Mouse (Mus musculus): Measurements from ENCODE around the gene Usp37.
"Not testable (repeated sequence)": the region's sequence is repeated elsewhere in the genome, so short reads cannot be mapped to it uniquely, and the experiment has no call there.

Gene Usp37

DNA sequence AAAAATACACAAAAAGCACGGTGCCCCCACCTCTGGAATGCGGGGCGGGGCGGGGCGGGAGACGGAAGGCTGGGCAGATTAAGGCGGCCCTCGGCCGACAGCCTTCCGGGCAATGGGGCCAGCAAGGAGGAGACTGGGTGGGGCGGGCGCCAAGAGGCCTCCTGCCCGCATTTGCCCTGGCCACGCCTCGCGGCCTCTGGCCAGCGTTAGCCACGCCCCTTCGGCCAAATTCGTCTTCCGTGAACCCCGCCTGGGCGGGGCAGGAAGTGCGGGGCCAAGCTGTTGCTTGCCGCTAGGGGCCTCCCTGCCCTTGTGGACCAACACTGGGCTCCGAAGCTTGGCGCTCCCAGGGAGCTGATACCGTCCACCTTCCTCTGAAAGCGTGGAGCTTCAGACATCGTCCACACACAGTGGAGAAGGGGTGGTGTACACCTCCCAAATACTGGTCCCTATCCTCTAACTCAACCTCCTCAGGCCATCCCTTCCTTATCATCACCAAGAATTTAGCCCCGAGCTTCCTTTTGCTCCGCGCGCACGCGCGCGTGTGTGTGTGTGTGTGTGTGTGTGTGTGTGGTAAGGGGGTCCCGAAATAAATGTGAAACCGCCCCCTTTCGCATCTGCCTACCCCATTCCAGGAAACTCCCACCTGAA is 146.7 kb downstream of the Usp37 start:
- DNase-seq (ENCODE audit: low spot score in 2 of 2) = peak; percentile 81 to 84

DNA sequence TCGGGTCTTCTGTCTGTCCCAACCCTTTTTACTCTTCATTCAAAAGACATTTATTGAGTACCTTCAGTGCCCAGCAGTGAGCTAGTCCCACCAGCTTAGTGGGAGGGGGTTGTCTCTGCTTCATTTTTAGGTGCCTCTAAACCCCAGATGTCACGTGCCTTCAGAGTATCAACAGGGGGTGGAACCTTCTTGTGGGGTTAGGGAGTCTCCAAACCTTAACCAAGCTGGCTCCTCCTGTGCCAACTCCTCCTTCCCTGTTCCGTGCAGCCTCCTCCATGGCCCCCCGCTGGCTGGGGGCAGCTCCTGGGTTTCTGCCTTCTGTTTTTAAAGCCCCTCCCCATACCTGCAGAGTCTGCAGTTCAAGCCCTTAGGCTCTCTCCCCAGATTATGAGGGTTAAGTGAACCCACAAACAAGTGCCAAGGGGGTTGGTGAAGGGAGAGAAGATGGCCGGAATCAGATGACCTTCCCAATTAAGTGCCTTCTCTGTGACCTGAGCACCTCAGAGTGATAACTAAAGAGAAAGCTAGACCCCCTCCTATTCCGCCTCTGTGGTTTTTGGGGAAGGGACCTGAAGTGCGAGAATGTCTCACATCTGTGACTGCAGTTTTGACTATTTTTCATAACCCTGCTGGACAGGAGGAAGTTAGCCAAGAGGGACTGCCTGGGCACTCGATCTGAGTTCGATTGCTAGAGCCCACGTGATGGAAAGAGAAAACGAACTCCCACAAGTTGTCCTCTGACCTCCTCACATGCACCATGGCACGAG is 147.4 kb downstream of the Usp37 start:
- DNase-seq (ENCODE audit: low spot score in 2 of 2) = not testable (repeated sequence)

DNA sequence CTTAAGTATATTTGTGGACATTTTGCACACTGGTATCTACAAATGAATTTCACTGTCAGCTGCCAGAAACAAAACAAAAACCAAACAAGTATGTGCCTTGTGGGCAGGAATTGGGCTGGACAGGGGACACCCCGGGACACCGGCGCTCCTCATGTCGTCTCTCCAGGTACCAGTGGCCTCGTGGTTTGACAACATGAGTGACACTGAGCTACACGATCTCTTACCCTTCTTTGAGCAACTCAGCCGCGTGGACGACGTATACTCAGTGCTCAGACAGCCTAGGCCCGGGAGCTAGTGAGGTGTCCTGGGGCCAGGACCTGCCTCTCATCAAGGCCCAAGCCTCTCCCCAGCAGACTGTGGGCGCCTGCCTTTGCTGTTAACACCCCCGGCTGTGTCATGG is 148.8 kb downstream of the Usp37 start:
- DNase-seq (ENCODE audit: low spot score in 2 of 2) = no peak

DNA sequence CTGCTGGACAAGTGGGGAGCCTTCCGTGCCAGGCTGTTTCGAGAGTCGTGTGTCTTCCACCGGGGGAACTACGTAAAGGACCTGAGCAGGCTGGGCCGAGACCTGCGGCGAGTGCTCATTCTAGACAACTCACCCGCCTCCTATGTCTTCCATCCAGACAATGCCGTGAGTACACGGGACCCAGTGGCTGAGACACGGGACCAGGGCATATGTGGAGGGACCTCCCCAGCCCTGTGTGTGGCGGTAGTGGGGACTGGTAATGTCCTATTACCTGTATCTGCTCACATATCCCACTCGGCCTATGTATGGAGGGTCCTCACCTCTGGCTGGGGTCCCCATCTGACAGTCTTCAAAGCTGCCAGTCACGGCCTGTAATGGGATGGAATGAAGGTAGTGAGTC is 149.2 kb downstream of the Usp37 start:
- no peak for DNase-seq (ENCODE audit: low spot score in 2 of 2)

DNA sequence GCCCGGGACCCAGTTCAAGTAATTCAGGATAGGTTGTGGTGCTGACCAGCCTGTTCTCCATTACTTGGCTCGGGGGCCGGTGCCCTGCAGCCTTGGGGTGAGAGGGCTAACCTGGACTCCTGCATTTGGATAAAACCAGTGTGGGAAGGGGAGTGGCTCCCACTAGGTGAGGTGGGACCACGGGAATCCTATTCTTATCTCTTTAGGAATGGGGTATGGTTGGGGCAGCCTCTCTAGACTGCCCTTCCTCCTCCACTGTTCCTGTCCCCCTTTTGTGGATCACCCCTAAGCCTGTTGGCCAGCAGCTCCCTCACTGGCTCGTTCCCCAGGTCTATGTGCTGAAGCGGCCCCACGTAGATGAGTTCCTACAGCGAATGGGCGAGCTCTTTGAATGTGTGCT is 149.8 kb downstream of the Usp37 start:
- DNase-seq (ENCODE audit: low spot score in 2 of 2) = no peak

DNA sequence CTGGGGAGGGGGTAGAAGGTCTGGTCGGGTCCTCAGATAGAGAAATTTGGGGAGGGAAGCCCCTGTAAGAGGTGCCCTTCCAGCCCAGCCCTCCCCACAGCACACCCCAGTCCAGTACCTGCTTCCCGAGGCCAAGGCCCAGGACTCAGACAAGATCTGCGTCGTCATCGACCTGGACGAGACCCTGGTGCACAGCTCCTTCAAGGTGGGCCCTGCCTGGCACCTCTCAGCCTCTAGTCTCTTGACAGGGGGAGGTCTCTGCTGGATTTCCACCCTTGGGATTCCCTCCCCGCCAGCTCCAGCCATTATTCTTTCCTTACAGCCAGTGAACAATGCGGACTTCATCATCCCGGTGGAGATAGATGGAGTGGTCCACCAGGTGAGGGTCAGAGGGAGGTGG is 150.4 kb downstream of the Usp37 start:
- DNase-seq (ENCODE audit: low spot score in 2 of 2) = no peak

DNA sequence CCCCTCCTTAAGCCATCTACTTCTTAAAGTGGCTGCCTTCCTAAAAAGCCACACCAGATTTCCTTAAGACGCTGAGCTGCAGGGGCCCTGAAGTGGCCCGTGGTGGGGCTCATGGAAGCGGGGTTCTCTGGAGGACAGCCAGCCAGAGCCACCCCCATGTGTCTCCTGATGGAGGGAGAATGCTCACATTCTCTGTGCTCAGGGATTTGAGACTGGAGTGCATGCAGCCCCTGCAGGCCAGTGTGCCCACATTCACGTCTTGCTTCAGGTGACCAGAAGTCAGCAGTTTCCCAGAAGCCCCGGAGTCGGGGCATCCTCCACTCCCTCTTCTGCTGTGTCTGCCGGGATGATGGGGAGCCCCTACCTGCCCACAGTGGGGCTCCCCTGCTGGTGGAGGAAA is 151.1 kb downstream of the Usp37 start:
- no peak for DNase-seq (ENCODE audit: low spot score in 2 of 2)

DNA sequence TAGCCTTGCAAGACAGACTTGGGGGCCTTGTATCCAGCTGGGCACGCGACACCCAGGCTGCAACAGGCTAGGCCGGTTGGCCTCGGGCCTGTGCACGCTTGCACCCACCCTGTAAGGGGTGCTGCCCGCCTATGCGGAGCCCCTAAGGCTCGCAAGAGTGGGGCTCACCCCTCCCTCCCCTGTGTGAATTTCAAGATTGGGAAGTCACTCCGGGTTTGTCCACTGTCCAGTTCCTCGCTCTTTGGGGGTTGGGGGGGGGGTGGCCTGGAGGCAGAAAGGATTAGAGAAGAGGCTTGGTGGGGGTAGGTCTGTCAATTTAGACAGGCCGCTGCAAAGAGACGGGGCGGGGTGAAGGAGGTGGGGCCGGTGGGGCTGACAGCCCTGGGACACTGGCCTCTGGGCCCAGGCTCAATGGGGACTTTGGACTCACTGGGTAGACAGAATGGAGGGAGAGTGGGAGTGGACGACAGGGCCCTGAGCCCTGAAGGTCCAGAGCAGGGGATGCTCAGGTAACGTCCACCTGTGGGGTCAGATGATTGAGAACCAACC is 151.6 kb downstream of the Usp37 start:
- DNase-seq (ENCODE audit: low spot score in 2 of 2) = no peak

DNA sequence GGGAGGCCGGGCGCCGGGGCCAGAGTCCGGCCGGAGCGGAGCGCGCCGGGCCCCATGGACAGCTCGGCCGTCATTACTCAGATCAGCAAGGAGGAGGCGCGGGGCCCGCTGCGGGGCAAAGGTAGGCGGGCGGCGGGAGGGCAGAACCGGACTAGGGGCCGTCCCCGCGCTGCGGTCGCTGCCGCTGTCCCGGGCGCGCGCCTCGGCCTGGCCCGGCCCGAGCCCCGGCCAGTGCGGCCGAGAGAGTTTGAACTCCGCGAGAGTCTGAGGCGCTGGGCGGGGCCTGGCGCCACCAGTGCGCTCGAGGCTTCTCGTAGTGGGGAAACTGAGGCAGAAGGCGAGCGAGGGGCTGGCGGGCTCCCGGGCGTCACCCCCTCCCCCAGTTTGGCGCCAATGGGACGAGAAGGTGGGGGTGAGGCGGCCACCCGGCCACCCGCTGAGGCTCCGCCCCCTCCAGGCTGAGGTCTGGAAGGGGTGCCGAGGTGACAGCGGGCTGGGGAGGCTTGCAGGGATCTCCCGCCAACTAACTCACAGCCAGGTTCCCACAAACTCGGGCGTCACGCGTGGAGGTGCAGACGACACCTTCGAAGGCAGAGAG is 152.1 kb downstream of the Usp37 start:
- DNase-seq (ENCODE audit: low spot score in 2 of 2) = no peak

DNA sequence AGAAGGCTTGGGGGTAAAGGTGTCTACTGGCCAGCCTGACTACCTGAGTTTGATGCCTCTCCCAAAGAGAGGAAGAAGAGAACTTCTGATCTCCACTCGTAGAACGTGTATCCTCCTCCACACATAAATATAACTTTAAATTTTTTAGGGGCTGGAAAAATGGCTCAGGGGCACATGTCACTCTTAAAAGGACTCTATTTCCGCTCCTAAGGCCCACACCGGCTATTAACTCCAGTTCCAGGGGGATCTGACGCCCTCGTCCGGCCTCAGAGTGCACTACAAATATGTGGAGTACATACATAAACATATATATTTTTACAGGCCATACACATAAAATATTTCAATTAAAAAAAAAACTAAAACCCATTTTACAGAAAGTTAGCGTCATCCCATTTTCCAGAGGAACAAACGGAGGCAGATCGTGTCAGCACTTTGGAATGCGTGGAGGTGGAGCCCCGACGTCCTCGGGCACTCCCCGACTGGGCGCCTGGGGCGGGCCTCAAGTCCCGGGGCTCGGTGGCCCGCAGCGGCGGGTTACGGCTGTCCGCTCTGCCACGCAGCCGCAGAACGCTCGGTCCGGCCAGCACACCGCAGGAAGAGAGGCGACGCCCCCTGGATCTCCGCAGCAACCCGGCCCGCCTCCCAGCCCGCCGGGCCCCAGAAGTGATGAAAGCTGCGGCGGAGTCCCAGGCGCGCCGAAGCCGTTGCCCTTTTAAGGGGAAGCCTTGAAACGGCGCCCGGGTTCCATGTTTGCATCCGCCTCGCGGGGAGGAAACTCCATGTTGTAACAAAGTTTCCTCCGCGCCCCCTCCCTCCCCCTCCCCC is 152.9 kb downstream of the Usp37 start, which contains the start of gene Ctdsp1:
TSS of gene Ctdsp1 (plus strand) at position 586 of the 825 bp plus-strand sequence.
- peak; percentile 91 to 92 for DNase-seq (ENCODE audit: low spot score in 2 of 2)

DNA sequence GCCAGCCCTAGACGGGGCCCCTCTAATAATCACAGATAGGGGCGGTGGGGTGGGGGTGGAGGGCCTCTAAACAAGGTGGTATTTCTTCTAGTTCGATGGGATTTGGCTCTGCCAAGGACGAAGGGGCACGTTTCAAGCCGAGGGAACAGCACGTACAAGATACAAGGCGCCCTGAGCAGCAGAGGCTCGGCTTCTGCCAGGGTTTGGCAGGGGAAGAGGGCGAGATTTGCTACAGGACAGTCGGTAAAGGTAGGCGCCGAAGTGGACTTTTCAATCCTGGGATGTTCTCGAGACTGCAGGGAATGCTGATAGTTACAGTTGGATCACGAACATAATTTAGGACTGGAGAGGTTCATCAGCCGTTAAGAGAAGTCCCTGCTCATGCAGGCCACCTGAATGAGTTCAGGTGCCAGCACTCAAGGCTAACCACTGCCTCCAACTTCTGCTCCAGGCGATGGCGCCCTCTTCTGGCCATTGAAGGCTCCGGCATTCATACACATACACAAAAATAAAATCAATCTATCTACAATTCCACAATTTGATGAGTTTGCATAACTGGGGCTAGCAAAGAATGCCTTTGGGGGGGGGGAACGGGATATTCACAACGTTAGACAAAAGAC is 153.7 kb downstream of the Usp37 start:
- DNase-seq (ENCODE audit: low spot score in 2 of 2) = no peak

DNA sequence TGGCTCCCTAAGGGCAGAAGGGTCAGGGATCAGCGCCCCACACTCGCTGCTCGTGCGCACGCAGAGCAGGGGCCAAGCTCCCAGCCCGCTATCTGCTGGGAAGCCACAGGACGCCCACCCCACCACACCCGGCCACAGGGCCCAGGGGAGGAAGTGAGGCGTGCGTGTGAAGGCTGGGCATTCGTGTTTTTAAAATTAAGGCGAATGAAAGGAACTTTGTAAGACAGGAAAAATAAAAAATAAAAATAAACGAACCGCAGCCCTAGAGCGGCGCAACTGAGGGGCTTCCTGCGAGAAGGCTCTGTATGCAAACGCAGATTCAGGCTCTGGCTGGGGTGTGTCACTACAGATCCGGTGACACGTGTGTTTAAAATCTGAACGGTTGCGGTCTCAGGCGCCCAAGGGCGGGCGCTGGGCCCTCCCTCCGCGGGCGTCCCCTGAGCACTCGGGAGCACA is 154.2 kb downstream of the Usp37 start:
- no peak for DNase-seq (ENCODE audit: low spot score in 2 of 2)

DNA sequence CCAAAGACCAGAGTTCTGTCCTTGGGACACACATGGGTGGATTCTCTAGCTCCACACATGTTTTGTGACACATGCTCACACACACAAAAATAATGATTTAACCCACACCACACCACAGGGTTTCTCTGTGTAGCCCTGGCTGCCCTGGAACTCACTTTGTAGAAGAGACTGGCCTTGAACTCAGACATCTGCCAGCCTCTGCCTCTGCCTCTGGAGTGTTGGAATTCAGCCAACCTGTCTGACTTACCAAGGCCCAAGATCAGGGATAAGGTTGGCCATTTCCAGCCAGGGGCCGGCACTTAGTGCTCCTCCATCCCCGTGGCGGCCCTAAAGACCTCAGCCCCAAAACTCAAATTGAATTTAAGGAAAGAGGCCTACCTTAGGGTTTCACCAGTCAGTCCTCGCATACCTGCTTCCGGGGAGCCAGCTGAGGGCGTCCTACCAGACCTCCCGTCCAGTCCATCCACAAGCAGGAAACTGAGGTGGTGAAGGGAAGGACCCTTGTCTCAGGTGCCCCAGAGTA is 155.6 kb downstream of the Usp37 start:
- DNase-seq (ENCODE audit: low spot score in 2 of 2) = no peak

DNA sequence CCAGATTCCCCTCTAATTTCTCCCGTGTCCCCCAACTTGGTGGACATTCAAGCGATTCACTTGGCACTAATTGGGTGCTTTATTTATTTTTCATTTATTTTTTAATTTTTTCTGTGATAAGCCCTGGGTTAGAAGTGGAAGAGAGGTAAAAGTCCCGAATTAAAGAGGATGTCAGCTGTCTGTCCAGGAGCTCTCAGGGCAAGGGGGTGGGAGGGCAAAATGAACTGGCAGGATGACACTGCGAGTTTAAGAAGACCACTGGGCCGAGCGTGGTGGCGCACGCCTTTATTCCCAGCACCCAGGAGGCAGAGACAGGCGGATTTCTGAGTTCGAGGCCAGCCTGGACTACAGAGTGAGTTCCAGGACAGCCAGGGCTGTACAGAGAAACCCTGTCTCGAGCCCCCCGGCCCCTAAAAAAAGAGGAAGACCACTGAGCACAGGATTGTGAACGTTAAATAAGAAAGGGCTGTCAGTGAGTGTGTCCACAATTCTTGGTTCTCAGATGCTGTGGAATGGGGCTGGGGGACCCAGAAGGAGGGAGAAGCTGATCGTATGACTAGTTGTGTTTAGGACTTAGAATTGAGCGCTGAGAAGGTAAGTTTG is 156.6 kb downstream of the Usp37 start:
- DNase-seq (ENCODE audit: low spot score in 2 of 2) = no peak

DNA sequence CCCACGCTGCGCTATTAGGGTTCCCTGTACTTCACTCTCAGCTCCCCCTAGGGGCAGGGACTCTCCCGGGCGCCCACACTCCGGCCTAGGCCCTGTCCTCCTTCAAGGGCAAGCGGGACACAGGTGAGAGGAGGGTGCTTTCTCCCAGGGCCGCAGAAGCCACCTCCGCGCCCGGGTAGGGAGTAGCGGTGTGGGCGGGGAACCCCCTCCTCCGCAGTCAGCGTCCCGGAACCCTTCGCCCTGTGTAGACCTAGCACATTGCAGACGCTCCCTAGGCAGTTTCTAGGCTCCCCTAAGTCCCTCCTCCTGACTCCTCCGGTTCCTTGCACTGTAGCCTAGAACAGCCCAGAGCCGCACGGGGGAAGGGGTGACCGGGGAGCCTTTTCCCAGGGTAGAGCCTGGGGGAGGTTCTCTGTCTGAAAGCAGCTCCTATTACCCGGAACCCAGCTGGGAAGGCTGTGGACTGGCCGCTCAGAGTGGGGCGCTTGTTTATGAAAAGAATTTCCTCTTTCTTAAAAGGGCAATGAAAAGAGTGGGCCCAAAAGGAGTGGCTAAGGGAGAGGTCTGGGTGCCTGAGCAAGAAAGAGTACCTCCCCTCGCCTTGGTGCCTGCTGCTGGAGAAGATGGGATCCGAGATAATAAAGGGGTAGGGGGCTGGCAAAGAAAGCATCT is 157.2 kb downstream of the Usp37 start:
- DNase-seq (ENCODE audit: low spot score in 2 of 2) = peak; percentile 92 to 93

DNA sequence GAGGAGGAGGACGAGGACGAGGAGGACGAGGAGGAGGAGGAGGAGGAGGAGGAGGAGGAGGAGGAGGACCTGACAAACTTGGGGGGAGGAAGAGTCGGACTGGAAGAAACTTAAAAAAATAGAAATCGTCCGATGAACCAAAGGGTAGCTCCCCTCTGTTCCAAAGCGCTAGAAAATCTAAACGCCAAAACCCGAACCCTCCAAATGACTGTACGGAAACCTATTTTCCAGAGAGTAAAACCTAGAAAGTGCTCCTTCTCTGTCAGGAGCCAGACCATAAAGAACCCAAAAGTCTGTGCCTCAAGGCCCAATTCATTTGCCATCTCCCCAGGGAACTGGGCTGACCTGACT is 157.7 kb downstream of the Usp37 start:
- DNase-seq (ENCODE audit: low spot score in 2 of 2) = no peak

DNA sequence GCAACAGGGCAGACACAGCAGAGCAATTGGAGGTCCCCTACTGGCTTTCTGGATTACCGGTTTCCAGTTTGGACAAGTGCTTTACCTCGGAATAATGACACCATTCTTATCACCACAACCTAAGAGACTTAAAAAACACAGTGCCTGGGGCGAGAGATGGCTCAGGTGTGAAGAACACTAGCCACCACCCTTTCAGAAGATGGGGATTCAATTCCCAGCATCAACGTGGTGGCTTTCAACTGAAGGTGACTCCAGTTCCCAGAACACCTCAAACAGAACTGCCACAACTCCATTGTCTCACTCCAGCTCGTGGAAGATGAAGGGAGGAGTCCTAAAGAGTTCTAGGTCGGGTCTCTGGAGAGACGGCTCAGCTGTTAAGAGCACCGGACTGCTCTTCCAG is 158.6 kb downstream of the Usp37 start:
- no peak for DNase-seq (ENCODE audit: low spot score in 2 of 2)

All from frontal cortex, postnatal 25 days (tissue).